Mouse (Mus musculus) embryonic fibroblast, embryonic 13.5 days (primary cell): ENCODE measurements at regions not wholly inside any gene's neighbourhood (a gene's known extent, or its start where the extent isn't known, plus 50 kb on each side); places are given as distances from the start of the nearest gene placed in this dataset.

ENCODE experiments used
- CTCF ChIP-seq: IDR thresholded peaks from 2 replicates; pipeline ENCODE4 v1.5.1; 2011; ENCODE audit warnings: mild to moderate bottlenecking, control low read depth, low read length, moderate library complexity, borderline replicate concordance; ENCODE audit not compliant: insufficient read depth
- POLR2A ChIP-seq: IDR thresholded peaks from 2 replicates; pipeline ENCODE4 v1.6.1; 2011; ENCODE audit warnings: low read depth, mild to moderate bottlenecking, control low read depth, low read length, moderate library complexity

DNA sequence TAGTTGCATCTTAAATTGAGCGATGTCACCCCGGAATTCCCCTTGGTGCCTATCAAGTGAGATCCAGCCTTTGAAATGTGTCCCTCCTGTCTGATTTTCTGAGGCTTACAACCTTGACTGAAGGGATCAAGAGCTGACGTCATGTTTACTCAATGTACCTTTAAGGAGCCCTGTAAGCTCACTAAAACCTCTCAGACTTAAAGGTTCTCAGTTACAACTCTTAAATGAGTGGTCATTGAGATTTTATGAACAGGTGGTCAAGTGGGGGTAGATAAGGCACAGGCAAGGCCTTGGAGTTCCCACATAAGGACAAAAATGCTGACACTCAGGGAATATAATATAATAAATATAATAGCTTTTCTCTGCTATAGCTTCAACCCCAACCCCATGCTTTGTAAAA is 392.4 kb downstream of the Gsdmc2 start:
- TF ChIP-seq POLR2A = no peak
- no peak for TF ChIP-seq CTCF
